Comparison of ENCODE assay signal across 8 mouse cellular contexts in the genomic region with DNA sequence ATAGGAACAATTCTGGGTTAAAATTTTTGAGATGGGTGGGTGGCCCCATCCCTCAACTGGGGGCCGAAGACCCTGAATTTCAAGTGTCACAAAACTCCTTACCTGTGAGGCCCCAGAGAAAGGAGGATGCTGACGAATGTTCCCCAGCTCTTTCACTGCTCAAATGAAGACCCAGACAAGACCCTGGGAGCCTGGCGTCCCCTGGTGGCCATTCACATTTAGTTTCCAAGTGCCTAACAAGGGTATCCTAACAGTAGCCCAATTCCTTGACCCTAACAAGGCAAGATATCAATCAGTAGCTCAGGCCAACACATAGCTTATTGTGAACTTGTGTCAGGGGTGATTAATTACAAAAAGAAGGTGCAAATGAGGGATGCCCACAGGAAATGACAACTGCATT.
DNase-seq lines count a peak whose midpoint lies in the region.

No protein-coding gene starts in this region.

- DNase-seq in heart, adult 8-10 months (ENCODE audit: low spot score), result peak; percentile 35
- no peak for DNase-seq in heart, postnatal 25 days (ENCODE audit: low spot score)
- DNase-seq in urinary bladder, postnatal 14 days (ENCODE audit: low spot score), result peak; percentile 32
- no peak for DNase-seq in urinary bladder, postnatal 10 days (ENCODE audit: low spot score)
- DNase-seq in cerebellum, postnatal 36 days, result peak; percentile 43 to 51
- DNase-seq in heart, postnatal 4 days, result peak; percentile 70
- peak; percentile 2 for DNase-seq in naive thymus-derived CD4-positive, alpha-beta T cell, adult 2 months (ENCODE audit: low read depth)
- DNase-seq in urinary bladder, postnatal 4 days (ENCODE audit: low spot score in 2 of 2), result no peak

- intact Hi-C loops in heart, postnatal 25 days (cut with DNase I), result loop anchor here (2.0 to 5.0 kb wide), 2 partner anchors 590 to 761 kb away; a partner anchor contains a TSS

Comparison
In these comparisons a context has a peak if more than half of its experiments do, and no peak if none do; other contexts are left out.
1. DNase-seq: peak in heart, adult 8-10 months (single experiment), urinary bladder, postnatal 14 days (single experiment), cerebellum, postnatal 36 days (2 of 2), heart, postnatal 4 days (single experiment) and naive thymus-derived CD4-positive, alpha-beta T cell, adult 2 months (single experiment); none in heart, postnatal 25 days (single experiment), urinary bladder, postnatal 10 days (single experiment) and urinary bladder, postnatal 4 days (0 of 2).